Mouse (Mus musculus): ENCODE results near the gene Bcor.

- TF ChIP-seq GATA1 (IDR thresholded peaks at IDR 0.05; ENCODE audit: borderline replicate concordance, low read length) (no peak), FLI1 (IDR thresholded peaks at IDR 0.05; ENCODE audit: low read length) (no peak)
These were observed 157.0 kb downstream of the Bcor start for GRCm38 (mm10) chrX:12003106-12003505.
